Mouse (Mus musculus) central nervous system, embryonic 14 days (tissue): Measurements from ENCODE around the gene Dusp27. TPM values are rescaled to one million over a fixed set of nuclear protein-coding genes. Genes with fewer than 3 reads are reported as not detected.

ENCODE experiments used
- polyA plus RNA-seq: library from polyadenylated mRNA; depleted of rRNA; stranded (reverse); fragments of >200 nt; gene quantifications from 2 replicates; pipeline ENCODE4 v1.2.3, GENCODE M21; 2012; rRNA removed

The Dusp27 gene
- 0.48 and 1.4 TPM in 2 replicates for polyA plus RNA-seq

DNA sequence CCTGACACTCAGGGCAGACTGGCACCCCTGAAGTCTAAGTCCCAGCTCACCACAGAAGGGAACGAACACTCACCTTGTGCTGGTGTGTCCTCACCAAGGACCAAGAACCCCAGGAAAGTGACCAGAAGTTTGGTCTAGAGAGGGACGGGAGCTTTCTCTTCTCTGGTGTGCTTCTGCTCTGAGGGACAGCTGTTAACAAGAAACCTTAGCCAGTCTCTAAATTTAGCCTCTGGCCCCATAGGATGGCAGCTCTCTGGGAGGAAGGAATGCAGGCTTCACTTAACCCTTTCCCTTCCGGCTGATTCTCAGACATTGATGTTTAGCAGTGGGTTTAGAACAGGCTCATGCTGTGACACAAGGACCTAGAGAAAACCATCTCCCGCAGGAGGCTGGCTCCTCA, at the start of gene Dusp27:
Gene Dusp27 (minus strand): TSS at position 204 of the 400 bp plus-strand sequence.

DNA sequence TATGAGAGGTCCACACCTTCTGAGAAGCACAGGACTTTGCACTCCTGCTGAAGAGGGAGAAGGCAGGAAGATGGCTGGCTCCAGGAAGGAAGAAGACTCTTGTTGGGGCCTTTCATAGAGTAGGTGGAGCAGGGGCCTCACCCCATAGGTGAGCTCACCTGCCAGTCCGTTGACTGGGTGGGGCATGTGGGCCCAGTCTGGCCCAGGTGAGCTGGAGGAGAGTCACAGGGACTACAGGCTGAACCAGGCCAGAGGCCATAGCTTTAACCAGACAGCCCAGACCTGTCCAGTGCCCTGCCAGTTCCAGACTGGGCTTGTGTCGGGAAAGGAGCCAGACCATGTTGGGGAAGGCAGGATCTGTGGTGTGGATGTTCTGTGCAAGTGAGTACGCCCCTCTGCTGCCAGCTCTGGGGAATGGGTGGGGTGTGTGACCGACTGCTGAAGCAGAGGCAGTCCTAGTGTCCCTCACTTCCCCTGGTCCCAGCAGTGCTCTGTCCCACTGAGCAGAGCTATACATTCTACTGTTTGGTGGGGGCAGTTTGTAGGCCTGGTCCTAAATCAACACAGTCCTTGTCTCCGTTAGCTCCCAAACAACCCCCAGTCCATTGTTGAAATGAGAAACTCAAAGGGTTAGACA, 2.6 kb upstream of the Dusp27 start, which contains the start of gene Gpa33:
Gene Gpa33 (plus strand): TSS at position 15 of the 637 bp plus-strand sequence.

Other genes starting within 250 kb of the Dusp27 start
- 13.0 and 14.7 TPM in 2 replicates for gene Pou2f1, start 125.2 kb downstream of the Dusp27 start, polyA plus RNA-seq
- gene Gpa33, start 2.3 kb upstream of the Dusp27 start, polyA plus RNA-seq, result 0.13 and 0.14 TPM in 2 replicates
- gene Mael, start 110.8 kb upstream of the Dusp27 start, polyA plus RNA-seq, result 0.04 and 0.09 TPM in 2 replicates
- 6.0 and 6.1 TPM in 2 replicates for gene Ildr2, start 126.2 kb upstream of the Dusp27 start, polyA plus RNA-seq